Mouse (Mus musculus) limb, embryonic 12.5 days (tissue): Measurements from ENCODE around the gene Serf1. TPM values are rescaled to one million over a fixed set of nuclear protein-coding genes. Genes with fewer than 3 reads are reported as not detected.

ENCODE experiments used
- ATAC-seq: fragments of 200-750 bp; cut with Nextera tagmentation; 2 replicates; pipeline ENCODE4 v1.8.0; 2017; ENCODE audit warnings: low read depth, moderate TSS enrichment; ENCODE audit not compliant: insufficient number of reproducible peaks, insufficient read depth, low FRiP score, low TSS enrichment
- H3K27ac ChIP-seq: fragments of 300-500 bp; sonication (generic); 2 replicates; pipeline ENCODE4 v1.5.1; 2016; ENCODE audit warnings: mild to moderate bottlenecking, moderate library complexity
- H3K27me3 ChIP-seq: fragments of 300-500 bp; sonication (generic); 2 replicates; pipeline ENCODE4 v1.6.1; 2016; ENCODE audit warnings: mild to moderate bottlenecking, moderate library complexity
- H3K36me3 ChIP-seq: fragments of 300-500 bp; sonication (generic); 2 replicates; pipeline ENCODE4 v1.6.1; 2016; ENCODE audit warnings: mild to moderate bottlenecking, moderate library complexity
- H3K4me1 ChIP-seq: fragments of 300-500 bp; sonication (generic); replicated peaks from 2 replicates; pipeline ENCODE4 v1.6.1; 2016
- H3K4me2 ChIP-seq: fragments of 300-500 bp; sonication (generic); 2 replicates; pipeline ENCODE4 v1.6.1; 2016; ENCODE audit warnings: mild to moderate bottlenecking, moderate library complexity
- H3K4me3 ChIP-seq: fragments of 300-500 bp; sonication (generic); replicated peaks from 2 replicates; pipeline ENCODE4 v1.5.1; 2016; ENCODE audit warnings: mild to moderate bottlenecking
- H3K9ac ChIP-seq: fragments of 300-500 bp; sonication (generic); replicated peaks from 2 replicates; pipeline ENCODE4 v1.6.1; 2016; ENCODE audit warnings: mild to moderate bottlenecking, moderate library complexity
- H3K9me3 ChIP-seq: fragments of 300-500 bp; sonication (generic); 2 replicates; pipeline ENCODE4 v1.6.1; 2016; ENCODE audit warnings: mild to moderate bottlenecking, moderate library complexity
- WGBS: fragments of 180-500 bp; shearing (Covaris S2); methylation state at CpG from one replicate; pipeline ENCODE4 v1.1.7; 2016; 5-methylcytosine and 5-hydroxymethylcytosine counted together
- polyA plus RNA-seq: library from polyadenylated mRNA; unstranded; fragments of >200 nt; fragmentation: Nextera tagmentation; extraction: Ambion mirVana; gene quantifications from 2 replicates; pipeline ENCODE4 v1.2.1, GENCODE M21; 2016

Serf1 gene
- 267 and 269 TPM in 2 replicates for polyA plus RNA-seq

DNA sequence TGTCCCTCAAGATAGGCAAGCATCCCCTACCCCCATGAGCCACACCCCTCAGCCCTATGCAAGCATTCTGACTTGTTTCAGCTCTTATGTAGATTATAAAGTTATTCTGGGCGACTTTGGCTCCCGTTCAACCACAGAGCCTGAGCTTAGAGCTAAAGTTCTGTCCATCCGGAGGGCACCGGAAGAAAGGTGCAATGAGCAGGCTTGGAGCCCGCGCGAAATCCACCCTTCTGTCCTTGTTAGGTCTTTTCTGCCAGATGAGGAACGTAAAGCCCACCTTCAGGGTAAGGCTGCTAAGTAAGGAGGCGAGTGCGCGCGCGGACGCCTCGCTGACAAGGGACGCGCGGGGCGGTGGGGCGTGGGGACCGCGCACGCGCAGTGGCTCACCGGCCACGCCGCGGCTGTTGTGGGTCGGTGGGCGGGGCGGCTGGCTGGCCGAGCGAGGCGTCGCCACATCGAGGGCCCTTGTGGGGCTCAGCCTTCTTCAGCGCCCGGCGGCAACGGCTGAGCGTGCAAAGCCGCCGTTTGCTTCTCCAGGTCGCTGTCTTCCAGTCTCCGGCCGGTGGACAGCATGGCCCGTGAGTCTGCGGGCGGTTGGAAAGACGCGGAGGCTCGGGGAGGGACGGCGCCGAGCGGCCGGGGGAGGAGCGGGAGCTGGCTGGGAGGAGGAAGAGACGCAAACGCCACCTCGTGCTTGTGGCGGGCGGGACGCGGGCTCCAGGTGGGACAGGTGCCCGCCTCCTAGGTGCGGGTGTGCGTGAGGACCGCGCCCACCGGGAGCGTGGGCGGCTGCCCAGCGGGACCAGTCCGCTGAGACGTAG is at the start of gene Serf1:
Serf1 (plus strand) TSS at position 361 of the 821 bp plus-strand sequence.
- peak within 1 kb of the TSS; percentile 83 for H3K9ac ChIP-seq
- peaks cover 9% of the 10 kb centered on the region for H3K36me3 ChIP-seq
- H3K27ac ChIP-seq = peak within 1 kb of the TSS; percentile 84
- H3K9me3 ChIP-seq = no peaks in the 10 kb centered on the region
- peak; percentile 60 for ATAC-seq
- WGBS = 1% methylated on average over 73 of the region's 76 CpGs
- H3K4me1 ChIP-seq = peaks cover 10% of the 10 kb centered on the region
- peak within 1 kb of the TSS; percentile 86 for H3K4me2 ChIP-seq
- no peaks in the 10 kb centered on the region for H3K27me3 ChIP-seq
- H3K4me3 ChIP-seq = peak within 1 kb of the TSS; percentile 77

DNA sequence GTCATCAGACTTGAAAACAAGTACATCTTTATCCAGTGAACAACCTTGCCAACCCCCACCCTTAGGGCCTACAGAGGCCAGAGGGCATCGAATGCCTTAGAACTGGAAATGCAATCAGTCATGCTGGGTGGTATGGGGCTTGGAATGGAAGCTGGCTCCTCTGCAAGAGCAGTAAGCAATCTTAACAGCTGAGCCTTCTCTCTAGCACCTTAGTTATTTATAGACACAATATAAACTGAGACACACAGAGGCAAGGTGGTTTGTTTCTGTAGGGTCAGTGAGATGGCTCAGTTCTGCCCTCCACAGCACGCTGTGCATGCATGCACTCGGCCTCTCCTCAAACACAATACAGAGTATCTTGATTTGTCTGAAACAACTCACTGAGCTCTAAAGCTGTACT is 43.9 kb upstream of the Serf1 start:
- no peak for ATAC-seq
- no peaks in the 10 kb centered on the region for H3K27me3 ChIP-seq
- no peaks in the 10 kb centered on the region for H3K9me3 ChIP-seq
- H3K36me3 ChIP-seq = peaks cover 80% of the 10 kb centered on the region
- no peak overlapping the region for H3K9ac ChIP-seq
- no peak overlapping the region for H3K4me3 ChIP-seq
- H3K27ac ChIP-seq = no peak overlapping the region
- no peaks in the 10 kb centered on the region for H3K4me1 ChIP-seq
- WGBS = 97% methylated on average over 3 of the region's 3 CpGs
- no peak overlapping the region for H3K4me2 ChIP-seq

DNA sequence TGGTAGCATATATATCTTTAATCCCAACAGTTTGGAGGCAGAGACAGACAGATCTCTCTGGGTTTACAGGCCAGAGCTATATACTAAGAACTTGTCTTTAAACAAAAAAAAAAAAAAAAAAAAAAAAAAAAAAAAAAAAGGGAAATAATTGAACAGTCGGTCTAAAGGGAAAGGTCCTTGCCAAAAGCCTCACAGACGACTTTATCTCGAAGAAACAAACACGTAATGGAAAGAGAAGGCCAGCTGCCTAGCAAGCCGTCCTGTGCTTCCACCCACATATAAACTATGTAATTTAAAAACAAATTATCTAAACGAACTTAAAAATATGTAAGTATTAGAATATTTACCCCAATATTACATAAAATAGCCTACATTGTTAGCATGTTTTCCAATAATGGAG is 40.0 kb upstream of the Serf1 start:
- H3K36me3 ChIP-seq = peaks cover 81% of the 10 kb centered on the region
- no peaks in the 10 kb centered on the region for H3K27me3 ChIP-seq
- H3K9ac ChIP-seq = no peak overlapping the region
- H3K27ac ChIP-seq = no peak overlapping the region
- no peak overlapping the region for H3K4me2 ChIP-seq
- no peak overlapping the region for H3K4me3 ChIP-seq
- WGBS = 83% methylated on average over 6 of the region's 6 CpGs
- no peak for ATAC-seq
- H3K9me3 ChIP-seq = no peaks in the 10 kb centered on the region
- H3K4me1 ChIP-seq = no peaks in the 10 kb centered on the region

DNA sequence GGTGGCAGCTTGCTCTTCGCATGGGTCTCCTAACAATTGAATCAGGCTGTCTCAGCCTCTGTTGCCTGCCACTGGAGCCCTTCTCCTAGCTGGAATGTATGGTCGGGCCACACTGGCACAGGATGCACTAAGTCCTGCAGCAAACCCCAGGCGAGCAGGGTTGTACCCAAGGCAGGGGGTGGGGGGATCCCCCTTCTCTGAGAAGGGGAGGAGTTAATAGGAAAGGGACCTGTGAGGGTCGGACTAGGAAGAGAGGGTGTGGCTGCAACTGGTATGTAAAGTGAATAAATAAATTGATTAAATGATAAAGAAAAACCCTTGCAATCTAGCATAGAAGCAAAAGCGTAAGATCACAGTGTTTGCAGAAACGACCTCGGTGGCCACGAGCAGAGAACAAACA is 36.3 kb upstream of the Serf1 start:
- H3K4me1 ChIP-seq = no peaks in the 10 kb centered on the region
- no peak overlapping the region for H3K4me2 ChIP-seq
- no peak overlapping the region for H3K27ac ChIP-seq
- peaks cover 85% of the 10 kb centered on the region for H3K36me3 ChIP-seq
- H3K9ac ChIP-seq = no peak overlapping the region
- no peaks in the 10 kb centered on the region for H3K27me3 ChIP-seq
- WGBS = 90% methylated on average over 8 of the region's 8 CpGs
- H3K4me3 ChIP-seq = no peak overlapping the region
- H3K9me3 ChIP-seq = no peaks in the 10 kb centered on the region
- ATAC-seq = no peak

DNA sequence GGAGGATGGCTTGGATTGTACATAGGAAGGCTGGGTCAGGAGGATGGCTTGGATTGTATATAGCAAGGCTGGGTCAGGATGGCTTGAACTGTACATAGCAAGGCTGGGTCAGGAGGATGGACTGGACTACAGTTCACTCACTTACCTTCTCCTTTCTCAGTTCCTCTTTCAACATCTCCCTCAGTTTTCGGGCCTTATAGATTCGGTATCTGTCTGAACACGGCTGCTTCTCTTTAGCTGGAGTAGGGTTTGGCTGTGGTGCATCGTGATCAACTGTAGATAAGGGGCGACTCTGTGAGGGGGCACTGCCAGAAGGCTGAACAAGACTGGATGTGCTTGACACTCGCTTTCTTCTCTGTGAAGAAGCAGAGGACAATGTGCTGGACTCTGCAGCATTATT is 9.0 kb upstream of the Serf1 start:
- no peak overlapping the region for H3K27ac ChIP-seq
- no peak overlapping the region for H3K4me2 ChIP-seq
- peaks cover 13% of the 10 kb centered on the region for H3K4me1 ChIP-seq
- H3K27me3 ChIP-seq = no peaks in the 10 kb centered on the region
- WGBS = 91% methylated on average over 6 of the region's 6 CpGs
- no peaks in the 10 kb centered on the region for H3K9me3 ChIP-seq
- H3K9ac ChIP-seq = no peak overlapping the region
- peaks cover 48% of the 10 kb centered on the region for H3K36me3 ChIP-seq
- ATAC-seq = no peak
- no peak overlapping the region for H3K4me3 ChIP-seq

DNA sequence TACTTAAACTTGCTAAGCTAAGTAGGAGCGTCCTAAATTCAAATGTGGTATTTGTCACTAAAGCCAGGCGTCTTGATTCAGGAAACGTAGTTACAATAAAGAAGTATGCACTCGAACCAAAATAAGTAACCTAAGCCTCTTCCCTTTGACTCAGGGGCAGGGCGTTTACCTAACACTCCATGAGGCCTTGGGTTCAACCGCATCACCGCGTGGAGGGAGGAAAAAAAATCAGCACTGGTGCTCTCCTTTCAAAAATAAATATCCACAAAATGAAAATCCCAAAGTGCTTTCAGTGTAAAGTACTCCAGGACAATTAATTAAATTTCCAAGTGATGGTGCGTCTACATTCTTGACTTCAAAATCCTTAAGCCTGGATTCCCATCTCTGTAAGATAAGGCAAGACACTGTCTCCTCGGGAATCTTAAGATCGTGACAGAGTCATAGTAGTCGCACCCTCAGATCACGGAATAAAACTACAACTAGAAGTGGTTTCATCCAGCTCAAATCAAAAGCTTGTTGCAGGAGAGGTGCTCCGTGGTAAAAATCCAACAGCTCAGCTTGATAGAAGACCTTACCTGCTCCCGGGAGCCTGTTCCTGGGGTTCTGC is 4.7 kb upstream of the Serf1 start:
- WGBS = 9% methylated on average over 15 of the region's 15 CpGs
- peak overlapping the region; percentile 98 for H3K4me3 ChIP-seq
- no peaks in the 10 kb centered on the region for H3K27me3 ChIP-seq
- H3K27ac ChIP-seq = peak overlapping the region; percentile 84
- H3K9ac ChIP-seq = peak overlapping the region; percentile 81
- H3K9me3 ChIP-seq = no peaks in the 10 kb centered on the region
- ATAC-seq = no peak
- H3K4me1 ChIP-seq = peaks cover 13% of the 10 kb centered on the region
- H3K36me3 ChIP-seq = peaks cover 7% of the 10 kb centered on the region; the same call in 1 of the 2 replicates
- H3K4me2 ChIP-seq = peak overlapping the region; percentile 79

DNA sequence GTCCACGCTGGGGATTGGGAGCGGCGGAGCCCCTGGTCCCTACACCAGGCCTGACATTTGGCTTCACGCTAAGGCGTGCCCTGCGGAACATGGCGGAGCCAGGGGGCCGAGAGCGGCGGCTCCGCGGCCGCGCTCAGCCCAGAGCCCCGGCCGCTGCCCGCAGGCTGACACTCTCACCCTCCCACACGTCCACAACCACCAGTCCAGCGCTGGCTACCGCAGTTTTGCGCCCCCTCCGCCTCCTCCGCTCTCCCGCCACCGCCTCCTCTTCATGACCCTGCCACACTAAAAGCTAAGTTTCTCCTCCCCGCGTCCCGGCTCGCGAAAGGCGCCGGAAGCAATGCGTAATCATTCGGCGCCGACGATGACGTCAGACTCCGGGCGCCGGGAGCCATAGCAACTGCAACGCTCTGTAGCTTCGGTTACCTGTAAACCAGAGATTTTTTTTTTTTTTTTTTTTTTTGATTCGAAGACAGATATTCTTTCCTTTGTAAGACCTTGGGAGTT is 4.0 kb upstream of the Serf1 start, which contains the start of gene Bdp1:
Bdp1 (minus strand) TSS at position 323 of the 507 bp plus-strand sequence.
- peak within 1 kb of the TSS; percentile 98 for H3K4me3 ChIP-seq
- H3K9ac ChIP-seq = peak within 1 kb of the TSS; percentile 81
- peaks cover 14% of the 10 kb centered on the region for H3K4me1 ChIP-seq
- under 1% methylated on average over 44 of the region's 44 CpGs for WGBS
- peak; percentile 63 for ATAC-seq
- peak within 1 kb of the TSS; percentile 84 for H3K27ac ChIP-seq
- H3K27me3 ChIP-seq = no peaks in the 10 kb centered on the region
- peaks cover 2% of the 10 kb centered on the region; the same call in 1 of the 2 replicates for H3K36me3 ChIP-seq
- no peaks in the 10 kb centered on the region for H3K9me3 ChIP-seq
- H3K4me2 ChIP-seq = peak within 1 kb of the TSS; percentile 79

DNA sequence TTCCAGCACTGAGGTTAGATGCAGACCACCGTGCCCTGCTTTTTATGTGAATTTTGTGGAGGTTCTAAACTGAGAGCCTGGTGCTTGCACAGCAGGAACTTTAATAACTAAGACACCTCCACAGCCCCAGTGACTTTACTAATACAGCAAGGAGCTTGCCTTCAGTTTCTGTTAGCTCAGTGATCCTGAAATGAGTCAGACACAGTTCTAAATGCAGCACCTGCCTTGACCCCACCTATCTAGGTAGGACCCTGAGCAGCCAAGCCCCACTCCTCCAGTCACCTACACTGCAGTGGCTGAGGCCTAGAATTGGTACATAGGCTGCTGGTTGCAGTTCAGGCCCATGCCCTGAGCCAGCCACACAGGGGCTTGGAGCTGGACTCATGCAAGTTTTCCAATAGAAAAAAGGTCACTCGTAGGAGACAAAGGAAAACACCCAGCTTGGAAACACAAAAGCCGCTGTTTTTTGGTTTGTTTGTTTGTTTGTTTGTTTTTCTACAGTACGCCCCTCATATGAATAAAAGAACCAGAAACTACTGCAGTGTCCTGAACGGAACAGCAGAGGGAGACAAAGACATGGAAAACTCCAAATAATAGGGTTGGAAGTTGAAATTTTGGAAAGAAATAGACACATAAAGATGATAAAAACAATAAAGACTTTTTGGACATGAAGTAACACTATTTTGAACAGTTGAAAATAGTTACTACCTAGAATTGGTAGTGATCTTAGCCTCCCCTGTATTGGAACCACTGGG is 4.6 kb downstream of the Serf1 start:
- Histone ChIP-seq H3K36me3 (peaks cover 42% of the 10 kb centered on the region), H3K27me3 (no peaks in the 10 kb centered on the region), H3K9ac (no peak overlapping the region), H3K4me1 (peaks cover 8% of the 10 kb centered on the region; the same call in 1 of the 2 replicates), H3K27ac (no peak overlapping the region), H3K4me3 (no peak overlapping the region), H3K4me2 (no peak overlapping the region), H3K9me3 (no peaks in the 10 kb centered on the region)
- ATAC-seq = no peak
- 50% methylated on average over 5 of the region's 5 CpGs for WGBS

DNA sequence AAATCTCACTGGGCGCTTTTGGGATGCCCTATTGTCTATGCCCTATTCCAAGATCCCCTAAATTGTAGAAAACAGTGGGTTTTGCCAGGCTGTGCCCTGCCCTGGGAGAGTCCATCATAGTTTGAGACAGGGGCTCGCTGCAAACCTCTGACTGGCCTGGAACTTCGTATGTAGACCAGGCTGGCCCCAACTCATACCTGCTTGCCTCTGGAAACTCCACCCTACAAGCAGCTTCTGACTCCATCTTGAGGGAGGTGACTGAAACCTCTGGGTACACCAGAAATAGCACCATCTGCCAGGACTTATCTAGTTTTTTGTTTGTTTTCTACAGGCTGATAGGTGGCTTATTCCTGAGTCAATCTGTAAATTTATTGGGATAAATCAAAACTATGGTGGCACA is 16.2 kb downstream of the Serf1 start:
- Histone ChIP-seq H3K27ac (no peak overlapping the region), H3K4me2 (peak overlapping the region; percentile 78), H3K27me3 (no peaks in the 10 kb centered on the region), H3K4me3 (peak overlapping the region; percentile 94), H3K36me3 (peaks cover 23% of the 10 kb centered on the region), H3K9me3 (no peaks in the 10 kb centered on the region), H3K4me1 (peaks cover 7% of the 10 kb centered on the region), H3K9ac (no peak overlapping the region)
- no peak; the same call in 1 of the 2 replicates for ATAC-seq
- 83% methylated on average over 3 of the region's 3 CpGs for WGBS

DNA sequence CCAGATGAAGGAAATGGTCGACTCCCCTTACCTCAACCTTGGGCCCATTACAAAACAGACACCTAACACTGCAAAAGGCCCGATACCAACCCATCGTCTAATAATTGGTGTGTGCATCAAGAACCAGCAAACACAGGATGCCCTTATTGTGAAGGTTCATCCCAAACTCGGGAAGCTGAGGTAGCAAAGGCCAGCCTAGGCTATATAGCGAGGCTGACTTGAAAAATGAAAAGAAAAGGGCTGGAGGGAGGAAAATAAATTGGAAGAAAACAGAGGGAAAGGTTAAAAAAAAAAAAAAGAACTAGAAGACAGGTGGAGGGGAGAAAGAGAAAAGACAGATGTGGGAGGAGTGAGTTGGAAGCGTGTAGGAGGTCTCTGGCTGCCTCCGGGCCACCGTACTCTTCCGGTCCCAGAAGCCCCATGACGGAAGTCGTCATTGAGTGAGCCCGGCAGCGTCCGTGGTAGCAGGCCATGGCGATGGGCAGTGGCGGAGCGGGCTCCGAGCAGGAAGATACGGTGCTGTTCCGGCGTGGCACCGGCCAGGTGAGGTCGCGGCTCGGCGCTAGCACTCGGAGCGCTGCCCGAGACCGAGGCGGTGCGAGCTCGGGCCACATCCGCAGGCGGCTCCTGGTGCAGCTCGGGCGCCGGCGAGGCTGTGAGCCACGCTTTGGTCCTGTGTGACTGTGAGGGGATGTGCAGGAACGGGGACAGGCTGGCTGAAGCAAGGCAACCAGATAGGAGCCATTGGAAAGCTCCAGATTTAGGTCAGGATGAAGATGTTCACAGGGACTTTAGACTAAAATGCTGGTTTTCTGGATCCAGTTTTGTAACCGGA is 16.8 kb downstream of the Serf1 start, which contains the start of gene Smn1:
Smn1 (plus strand) TSS at position 430 of the 835 bp plus-strand sequence.
- Histone ChIP-seq H3K9ac (peak within 1 kb of the TSS; percentile 81), H3K4me1 (peaks cover 7% of the 10 kb centered on the region), H3K27ac (peak within 1 kb of the TSS; percentile 45; the same call in 1 of the 2 replicates), H3K36me3 (peaks cover 30% of the 10 kb centered on the region), H3K4me3 (peak within 1 kb of the TSS; percentile 94), H3K4me2 (peak within 1 kb of the TSS; percentile 78), H3K9me3 (no peaks in the 10 kb centered on the region), H3K27me3 (no peaks in the 10 kb centered on the region)
- peak; percentile 82 for ATAC-seq
- WGBS = 4% methylated on average over 42 of the region's 42 CpGs
